Mouse (Mus musculus): ENCODE data around the gene Stambpl1. TPM values are rescaled to one million over a fixed set of nuclear protein-coding genes. Genes with fewer than 3 reads are reported as not detected.
A peak's percentile ranks its signal among the peaks of the same experiment; 100 is the strongest.

Stambpl1 gene
- polyA plus RNA-seq, 1 experiment from 2014 or later: 2.9 TPM

DNA sequence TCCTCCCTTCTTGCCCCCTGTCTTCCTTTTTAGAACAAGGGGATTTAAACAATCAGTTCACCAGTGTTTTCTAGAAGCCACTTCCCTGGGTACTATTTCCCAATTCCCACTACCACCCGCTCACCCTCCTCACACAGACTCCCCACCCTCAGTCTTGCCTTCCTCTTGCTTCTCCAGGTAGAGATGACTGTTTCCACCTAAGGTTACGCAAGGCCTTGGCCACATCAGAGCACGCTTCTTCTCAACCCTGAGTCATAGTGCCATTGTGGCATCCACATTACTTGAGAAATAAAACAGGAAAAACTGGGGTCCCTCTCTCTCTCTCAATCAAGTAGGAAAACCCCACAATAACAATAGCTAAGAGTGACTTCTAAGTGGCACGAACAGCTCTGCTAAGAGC lies 12.9 kb upstream of the Stambpl1 start:
- no peak overlapping the region for H3K9ac ChIP-seq
- no peak overlapping the region for H3K4me3 ChIP-seq
- no peak for ATAC-seq
- WGBS: 93% methylated on average over 4 of the region's 4 CpGs
- H3K27me3 ChIP-seq: no peaks in the 10 kb centered on the region
- no peak overlapping the region for H3K27ac ChIP-seq
- no peak overlapping the region for H3K4me2 ChIP-seq
- H3K9me3 ChIP-seq (replicated peaks): no peaks in the 10 kb centered on the region
- no peaks in the 10 kb centered on the region for H3K36me3 ChIP-seq (ENCODE audit: poor library complexity, severe bottlenecking)
- H3K4me1 ChIP-seq: no peaks in the 10 kb centered on the region

DNA sequence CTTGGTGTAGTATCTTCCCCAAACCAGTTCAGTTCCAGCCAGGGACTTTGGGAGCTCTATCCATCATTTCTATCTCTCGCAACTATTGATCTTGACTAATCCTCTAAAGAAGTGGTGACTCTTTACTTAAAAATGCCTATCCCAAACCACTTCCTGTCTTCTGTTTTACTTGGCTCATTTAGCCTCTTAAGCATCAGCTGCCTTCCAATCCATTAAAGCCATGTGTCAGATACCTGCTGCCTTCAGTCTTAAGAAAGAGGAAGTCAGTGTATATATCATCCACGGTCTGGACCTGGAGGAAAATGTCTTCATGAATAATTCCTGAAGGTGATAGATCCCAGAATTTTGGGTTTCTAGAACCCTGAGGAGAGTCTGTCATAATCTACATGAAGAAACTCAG lies 11.7 kb upstream of the Stambpl1 start:
- Histone ChIP-seq H3K4me2 (no peak overlapping the region), H3K27me3 (no peaks in the 10 kb centered on the region), H3K27ac (no peak overlapping the region), H3K36me3 (ENCODE audit: poor library complexity, severe bottlenecking) (no peaks in the 10 kb centered on the region), H3K4me3 (no peak overlapping the region), H3K9me3 (replicated peaks) (no peaks in the 10 kb centered on the region), H3K4me1 (no peaks in the 10 kb centered on the region), H3K9ac (no peak overlapping the region)
- no peak for ATAC-seq
- WGBS: 91% methylated on average over 2 of the region's 2 CpGs

DNA sequence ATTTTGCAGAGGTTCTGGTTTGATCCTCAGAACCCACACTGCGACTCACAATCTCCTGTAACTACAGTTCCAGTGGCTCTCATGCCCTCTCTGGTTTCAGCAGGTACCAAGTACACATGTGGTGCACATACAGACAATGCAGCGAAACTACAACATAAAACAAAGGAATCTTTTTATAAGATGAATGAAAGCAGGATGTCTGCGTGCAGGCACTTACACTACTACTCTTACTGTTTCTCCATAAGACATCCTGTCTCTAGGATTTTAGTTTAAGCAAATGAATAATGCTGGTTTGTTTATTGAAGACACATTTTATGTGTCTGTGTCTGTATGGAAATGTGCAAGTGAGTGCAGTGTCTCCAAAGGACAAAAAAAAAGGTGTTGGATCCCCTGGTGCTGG lies 10.8 kb upstream of the Stambpl1 start:
- no peaks in the 10 kb centered on the region for H3K4me1 ChIP-seq

DNA sequence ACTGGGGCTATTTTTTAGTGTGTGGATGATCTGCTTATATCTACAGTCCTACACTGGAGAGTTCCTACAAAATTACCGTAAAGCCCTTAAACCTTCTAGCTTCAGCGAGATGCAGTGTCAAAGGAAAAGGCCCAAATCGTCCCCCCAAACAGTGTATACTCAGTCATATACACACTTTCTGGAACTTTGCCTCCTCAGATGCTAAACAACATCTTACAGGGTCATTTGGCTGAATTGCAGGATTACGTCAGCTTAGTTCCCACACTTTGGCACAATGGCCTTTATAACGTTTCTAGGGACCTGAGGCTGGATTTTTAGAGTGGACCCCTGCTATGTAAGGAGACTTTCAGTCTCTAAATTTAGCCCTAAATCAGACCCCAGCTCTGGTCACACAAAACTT lies 9.5 kb upstream of the Stambpl1 start:
- Histone ChIP-seq H3K36me3 (ENCODE audit: poor library complexity, severe bottlenecking) (no peaks in the 10 kb centered on the region), H3K4me3 (no peak overlapping the region), H3K27ac (no peak overlapping the region), H3K9me3 (replicated peaks) (no peaks in the 10 kb centered on the region), H3K27me3 (no peaks in the 10 kb centered on the region), H3K9ac (no peak overlapping the region), H3K4me2 (no peak overlapping the region), H3K4me1 (no peaks in the 10 kb centered on the region)
- WGBS: 58% methylated on average over 5 of the region's 5 CpGs
- ATAC-seq: no peak; the same call in 1 of the 2 replicates

More for the DNA sequence above, 10.8 kb upstream of the Stambpl1 start:
- Histone ChIP-seq H3K9me3 (replicated peaks) (no peaks in the 10 kb centered on the region), H3K4me2 (no peak overlapping the region), H3K9ac (no peak overlapping the region), H3K36me3 (ENCODE audit: poor library complexity, severe bottlenecking) (no peaks in the 10 kb centered on the region), H3K4me3 (no peak overlapping the region), H3K27me3 (no peaks in the 10 kb centered on the region), H3K27ac (no peak overlapping the region)
- ATAC-seq: no peak
- 82% methylated on average over 3 of the region's 3 CpGs for WGBS

DNA sequence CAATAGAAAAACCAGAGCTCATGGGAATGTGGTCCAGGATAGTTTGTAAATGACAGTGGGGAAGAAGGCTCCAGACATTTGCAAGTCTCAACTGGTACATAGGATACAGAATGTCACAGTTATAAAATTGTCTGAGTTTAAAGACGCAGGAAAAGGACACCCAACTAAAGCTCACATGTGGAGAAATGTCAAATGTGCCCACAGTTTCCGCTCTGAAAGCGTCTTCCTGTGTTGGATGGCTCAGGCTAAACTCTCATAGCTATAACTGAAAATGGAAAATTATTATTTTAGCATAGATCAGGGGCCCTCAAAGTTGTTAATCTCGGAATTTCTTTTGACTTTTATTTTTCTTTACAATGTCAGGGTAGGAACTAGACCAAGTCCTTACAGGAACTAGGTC lies 5.2 kb upstream of the Stambpl1 start:
- Histone ChIP-seq H3K4me2 (no peak overlapping the region), H3K9ac (no peak overlapping the region), H3K9me3 (replicated peaks) (no peaks in the 10 kb centered on the region), H3K27me3 (0 out of 2 replicates have a peak, but pooled peaks cover 4% of the 10 kb centered on the region), H3K4me3 (no peak overlapping the region), H3K27ac (no peak overlapping the region), H3K4me1 (no peaks in the 10 kb centered on the region), H3K36me3 (ENCODE audit: poor library complexity, severe bottlenecking) (no peaks in the 10 kb centered on the region)
- 95% methylated on average over 4 of the region's 4 CpGs for WGBS
- no peak for ATAC-seq

DNA sequence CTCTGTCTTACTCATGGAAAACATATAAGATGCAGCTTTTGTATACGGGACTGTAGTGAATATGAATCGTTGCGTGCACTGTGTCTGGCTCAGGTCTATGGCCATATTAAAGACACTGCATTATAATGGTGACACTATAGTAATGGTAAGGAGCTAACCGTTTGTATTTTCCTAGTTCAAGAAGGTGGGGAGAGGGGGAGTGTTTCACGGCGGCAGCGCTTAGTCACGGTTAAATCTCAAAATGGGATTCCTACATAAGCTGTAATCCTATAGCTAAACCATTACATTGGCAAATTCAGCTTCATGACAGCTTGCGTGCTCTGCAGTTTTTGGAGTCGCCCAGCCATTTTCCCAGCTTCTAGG lies 403 bp upstream of the Stambpl1 start:
- no peaks in the 10 kb centered on the region for H3K4me1 ChIP-seq
- H3K9me3 ChIP-seq (replicated peaks): no peaks in the 10 kb centered on the region
- H3K27ac ChIP-seq: no peak overlapping the region
- H3K4me3 ChIP-seq: peak overlapping the region; percentile 57
- H3K27me3 ChIP-seq: peaks cover 9% of the 10 kb centered on the region; the same call in 1 of the 2 replicates
- peak; percentile 39 for ATAC-seq
- H3K9ac ChIP-seq: no peak overlapping the region; the same call in 1 of the 2 replicates
- 21% methylated on average over 10 of the region's 10 CpGs for WGBS
- H3K36me3 ChIP-seq (ENCODE audit: poor library complexity, severe bottlenecking): no peaks in the 10 kb centered on the region
- peak overlapping the region; percentile 78 for H3K4me2 ChIP-seq

DNA sequence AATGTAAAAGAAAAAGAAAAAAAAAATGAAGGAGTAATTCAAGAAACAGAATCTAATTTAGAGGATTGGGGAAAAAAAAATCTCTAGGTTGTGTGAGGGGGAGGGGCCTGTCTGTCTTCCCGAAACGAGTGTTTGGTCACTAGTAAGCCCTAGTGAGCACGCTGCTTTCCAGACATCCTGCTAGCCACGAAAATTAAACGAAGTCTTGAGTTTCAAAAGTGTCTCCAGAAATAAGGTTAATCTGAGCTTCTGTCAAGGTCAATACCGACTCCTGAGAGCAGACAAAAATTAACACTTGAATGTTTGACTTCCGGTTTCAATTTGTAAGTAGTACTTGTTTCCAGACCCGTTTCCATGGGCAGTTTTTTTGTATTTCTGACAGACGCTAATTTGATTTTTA lies 1.1 kb downstream of the Stambpl1 start:
- no peaks in the 10 kb centered on the region for H3K9me3 ChIP-seq (replicated peaks)
- H3K9ac ChIP-seq: peak overlapping the region; percentile 66; the same call in 1 of the 2 replicates
- H3K4me2 ChIP-seq: peak overlapping the region; percentile 78
- no peak overlapping the region for H3K27ac ChIP-seq
- H3K4me3 ChIP-seq: peak overlapping the region; percentile 57
- WGBS: 13% methylated on average over 9 of the region's 9 CpGs
- no peaks in the 10 kb centered on the region for H3K36me3 ChIP-seq (ENCODE audit: poor library complexity, severe bottlenecking)
- ATAC-seq: no peak
- no peaks in the 10 kb centered on the region for H3K4me1 ChIP-seq
- peaks cover 9% of the 10 kb centered on the region; the same call in 1 of the 2 replicates for H3K27me3 ChIP-seq

DNA sequence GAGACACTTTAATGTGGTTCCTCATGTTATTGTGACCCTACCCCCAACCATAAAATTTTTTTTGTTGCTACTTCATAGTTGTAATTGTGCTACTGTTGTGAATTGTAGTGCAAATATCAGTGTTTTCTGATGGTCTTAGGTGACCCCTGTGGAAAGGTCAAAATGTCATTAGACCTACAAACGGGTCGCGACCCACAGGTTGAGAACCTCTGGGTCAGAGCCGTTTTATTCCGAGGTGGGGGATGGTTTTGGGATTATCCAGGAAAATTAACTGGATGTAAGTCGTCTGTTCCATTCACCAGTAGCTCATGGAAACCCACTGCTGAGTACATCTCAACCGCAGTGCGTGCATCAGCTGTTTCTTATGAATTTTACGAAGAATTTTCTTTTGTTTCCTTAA lies 1.7 kb downstream of the Stambpl1 start:
- ATAC-seq: no peak

DNA sequence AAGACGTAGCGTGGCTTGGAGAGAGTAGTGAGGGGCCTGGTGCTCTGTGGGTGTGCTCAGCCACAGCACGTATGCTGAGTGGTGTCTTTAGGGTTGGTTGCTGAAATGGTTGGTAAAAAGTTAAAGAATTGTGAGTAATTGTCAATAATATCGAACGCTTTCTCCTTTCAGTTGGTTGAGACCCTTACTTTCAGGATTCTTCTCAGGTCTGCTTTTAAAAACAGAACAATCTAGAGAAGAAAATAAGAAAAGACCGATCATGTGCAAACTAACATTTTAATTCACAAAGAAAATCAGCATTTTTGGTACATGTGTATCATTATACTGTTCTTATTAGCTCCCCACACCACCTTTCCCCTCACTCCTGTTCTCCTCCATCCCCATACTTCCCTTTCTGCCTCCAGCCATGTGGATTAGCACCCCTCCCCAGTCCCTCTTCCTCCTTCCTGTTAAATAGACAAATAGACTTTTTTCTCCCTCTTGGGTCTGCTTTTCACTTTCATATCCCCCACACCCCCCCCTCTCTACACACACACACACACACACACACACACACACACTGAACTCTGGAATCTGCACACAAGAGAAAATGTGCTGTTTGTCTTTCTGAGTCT lies 2.2 kb downstream of the Stambpl1 start:
- Histone ChIP-seq H3K9ac (no peak overlapping the region), H3K4me1 (no peaks in the 10 kb centered on the region), H3K4me2 (no peak overlapping the region), H3K4me3 (no peak overlapping the region), H3K27ac (no peak overlapping the region), H3K27me3 (peaks cover 9% of the 10 kb centered on the region; the same call in 1 of the 2 replicates), H3K36me3 (ENCODE audit: poor library complexity, severe bottlenecking) (no peaks in the 10 kb centered on the region), H3K9me3 (replicated peaks) (no peaks in the 10 kb centered on the region)
- 88% methylated on average over 6 of the region's 6 CpGs for WGBS
- no peak for ATAC-seq

More for the DNA sequence above, 1.7 kb downstream of the Stambpl1 start:
- peaks cover 9% of the 10 kb centered on the region; the same call in 1 of the 2 replicates for H3K27me3 ChIP-seq
- H3K9me3 ChIP-seq (replicated peaks): no peaks in the 10 kb centered on the region
- no peaks in the 10 kb centered on the region for H3K4me1 ChIP-seq
- peak overlapping the region; percentile 57; the same call in 1 of the 2 replicates for H3K4me3 ChIP-seq
- peak overlapping the region; percentile 78 for H3K4me2 ChIP-seq
- no peak overlapping the region for H3K27ac ChIP-seq
- no peaks in the 10 kb centered on the region for H3K36me3 ChIP-seq (ENCODE audit: poor library complexity, severe bottlenecking)
- H3K9ac ChIP-seq: no peak overlapping the region
- WGBS: 59% methylated on average over 9 of the region's 9 CpGs

DNA sequence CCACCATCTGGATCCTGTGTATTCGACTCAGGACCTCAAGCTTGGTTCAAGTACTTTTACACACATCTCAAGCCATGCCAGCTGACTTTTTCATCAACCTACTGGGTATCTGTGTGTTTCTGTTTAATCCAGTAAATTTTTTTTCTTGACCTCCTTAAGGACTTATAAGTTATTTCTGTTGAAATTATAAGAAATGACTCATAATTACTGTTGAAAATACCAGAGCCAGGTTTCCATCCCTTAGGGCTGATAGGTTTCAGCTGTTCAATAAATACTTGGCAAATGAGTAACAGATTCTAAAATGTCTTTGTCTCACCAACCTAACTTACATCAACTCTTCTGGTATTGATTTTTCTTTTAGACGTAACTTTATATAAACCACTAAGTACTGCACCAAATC lies 3.0 kb downstream of the Stambpl1 start:
- H3K4me2 ChIP-seq: no peak overlapping the region
- H3K9me3 ChIP-seq (replicated peaks): no peaks in the 10 kb centered on the region
- WGBS: 84% methylated on average over 2 of the region's 2 CpGs
- no peak for ATAC-seq
- no peaks in the 10 kb centered on the region for H3K36me3 ChIP-seq (ENCODE audit: poor library complexity, severe bottlenecking)
- no peaks in the 10 kb centered on the region for H3K4me1 ChIP-seq
- no peak overlapping the region for H3K27ac ChIP-seq
- peaks cover 9% of the 10 kb centered on the region; the same call in 1 of the 2 replicates for H3K27me3 ChIP-seq
- H3K4me3 ChIP-seq: no peak overlapping the region
- no peak overlapping the region for H3K9ac ChIP-seq

DNA sequence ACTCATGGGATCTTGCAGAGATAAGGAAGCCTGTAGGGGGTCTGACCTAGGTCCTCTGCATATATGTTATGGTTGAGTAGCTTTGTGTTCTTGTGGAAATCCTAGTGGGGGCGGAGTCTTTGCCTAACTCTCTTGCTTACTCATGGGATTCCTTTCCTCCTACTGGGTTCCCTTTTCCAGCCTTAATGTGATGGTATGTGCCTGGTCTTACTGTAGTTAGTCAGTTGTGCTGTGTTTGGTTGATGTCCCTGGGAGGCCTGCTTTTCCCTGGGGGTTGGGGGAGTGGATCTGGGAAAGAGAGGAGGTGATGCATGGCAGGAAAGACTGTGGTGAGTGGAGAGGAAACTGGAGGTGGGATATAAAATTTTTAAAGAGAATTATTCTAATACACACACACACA lies 6.0 kb downstream of the Stambpl1 start:
- ATAC-seq: no peak
- Histone ChIP-seq H3K4me2 (no peak overlapping the region), H3K9me3 (replicated peaks) (no peaks in the 10 kb centered on the region), H3K4me3 (no peak overlapping the region), H3K9ac (no peak overlapping the region), H3K4me1 (no peaks in the 10 kb centered on the region), H3K36me3 (ENCODE audit: poor library complexity, severe bottlenecking) (no peaks in the 10 kb centered on the region), H3K27me3 (peaks cover 5% of the 10 kb centered on the region; the same call in 1 of the 2 replicates), H3K27ac (no peak overlapping the region)
- 100% methylated on average over 1 of the region's 1 CpGs for WGBS

DNA sequence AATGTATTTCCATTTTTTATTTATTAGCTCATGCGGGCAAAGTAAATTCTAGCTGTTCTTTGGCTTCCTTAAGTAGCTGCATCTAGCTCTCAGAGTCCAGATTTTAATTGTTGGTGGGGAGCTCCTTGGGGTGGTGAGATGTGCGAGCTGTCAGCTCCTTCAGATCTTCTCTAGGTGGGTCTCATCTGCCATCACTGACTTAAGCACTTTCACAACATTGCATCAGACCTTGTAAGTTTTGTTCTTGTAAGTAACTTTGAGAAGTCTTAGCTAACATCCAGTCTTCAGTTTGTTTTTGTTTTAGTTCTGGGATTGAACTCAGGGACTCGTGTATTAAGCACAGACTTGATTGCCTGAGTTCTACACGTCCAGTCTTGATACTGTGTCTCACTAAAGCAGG lies 6.9 kb downstream of the Stambpl1 start:
- H3K4me2 ChIP-seq: no peak overlapping the region
- H3K9me3 ChIP-seq (replicated peaks): no peaks in the 10 kb centered on the region
- peaks cover 2% of the 10 kb centered on the region; the same call in 1 of the 2 replicates for H3K27me3 ChIP-seq
- H3K27ac ChIP-seq: no peak overlapping the region
- no peaks in the 10 kb centered on the region for H3K36me3 ChIP-seq (ENCODE audit: poor library complexity, severe bottlenecking)
- ATAC-seq: no peak
- H3K4me3 ChIP-seq: no peak overlapping the region
- H3K9ac ChIP-seq: no peak overlapping the region
- H3K4me1 ChIP-seq: no peaks in the 10 kb centered on the region
- WGBS: 88% methylated on average over 4 of the region's 4 CpGs

DNA sequence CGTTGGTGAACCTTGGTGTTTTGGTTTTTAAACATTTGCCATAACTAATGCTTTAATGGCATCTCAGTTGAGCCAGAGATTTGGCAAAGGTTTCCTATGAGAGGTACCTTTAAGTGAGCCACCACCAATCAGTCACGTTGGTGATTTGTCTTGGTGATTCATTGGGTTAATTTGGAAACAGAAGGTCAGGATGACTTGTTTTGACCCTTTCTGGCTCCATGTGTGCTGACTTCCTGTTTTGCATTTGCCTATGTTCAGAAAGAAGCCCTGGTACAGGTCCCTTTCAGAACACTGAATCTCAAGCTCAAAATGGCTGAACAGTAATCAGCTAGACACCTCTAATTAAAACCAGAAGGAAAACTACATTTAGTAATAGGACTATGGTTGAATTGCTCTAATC lies 7.5 kb downstream of the Stambpl1 start:
- Histone ChIP-seq H3K27me3 (no peaks in the 10 kb centered on the region), H3K36me3 (ENCODE audit: poor library complexity, severe bottlenecking) (no peaks in the 10 kb centered on the region), H3K9ac (no peak overlapping the region), H3K27ac (no peak overlapping the region), H3K4me1 (no peaks in the 10 kb centered on the region), H3K4me3 (no peak overlapping the region), H3K4me2 (no peak overlapping the region), H3K9me3 (replicated peaks) (no peaks in the 10 kb centered on the region)
- no peak for ATAC-seq
- WGBS: 80% methylated on average over 2 of the region's 2 CpGs
